Mouse (Mus musculus): ENCODE measurements around the gene Phlpp1.

Gene Phlpp1

DNA sequence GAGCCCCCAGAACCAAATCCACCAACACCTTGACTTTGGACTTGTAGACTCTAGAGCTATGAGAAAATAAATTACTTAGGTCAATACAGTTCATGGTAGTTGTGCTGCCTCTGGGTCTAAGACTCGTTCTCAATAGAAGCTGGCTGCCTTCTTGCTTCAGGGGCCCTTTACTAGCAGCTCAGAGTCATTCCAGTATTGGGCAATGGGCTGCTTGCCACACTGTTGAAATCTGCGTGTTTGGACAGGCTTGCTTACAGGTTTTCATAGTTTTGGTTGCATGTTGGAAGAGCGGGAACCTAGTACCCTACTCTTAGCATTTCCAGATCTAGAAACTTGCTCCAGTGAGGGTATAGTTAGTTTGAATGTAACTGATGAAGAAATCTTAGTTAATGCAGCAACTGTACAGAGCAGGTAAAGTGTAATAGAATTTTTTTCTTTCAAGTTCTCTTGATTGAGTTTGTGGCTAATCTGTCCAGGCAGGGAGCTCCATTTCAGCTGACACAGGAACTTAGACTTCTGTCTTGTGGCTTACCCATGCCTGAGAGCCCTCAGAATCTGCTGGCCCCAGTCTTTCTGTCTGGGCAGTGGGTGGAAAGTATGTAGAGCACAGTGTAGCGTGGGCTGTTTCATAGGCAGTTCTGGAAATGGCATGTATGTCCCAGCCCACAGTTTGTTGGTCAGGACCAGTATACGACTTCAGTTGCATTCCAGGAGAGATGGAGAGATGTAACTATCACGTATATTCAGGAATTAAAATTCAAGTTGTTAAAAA lies 96.7 kb downstream of the Phlpp1 start:
- 75% methylated on average over 6 of the region's 6 CpGs for WGBS

DNA sequence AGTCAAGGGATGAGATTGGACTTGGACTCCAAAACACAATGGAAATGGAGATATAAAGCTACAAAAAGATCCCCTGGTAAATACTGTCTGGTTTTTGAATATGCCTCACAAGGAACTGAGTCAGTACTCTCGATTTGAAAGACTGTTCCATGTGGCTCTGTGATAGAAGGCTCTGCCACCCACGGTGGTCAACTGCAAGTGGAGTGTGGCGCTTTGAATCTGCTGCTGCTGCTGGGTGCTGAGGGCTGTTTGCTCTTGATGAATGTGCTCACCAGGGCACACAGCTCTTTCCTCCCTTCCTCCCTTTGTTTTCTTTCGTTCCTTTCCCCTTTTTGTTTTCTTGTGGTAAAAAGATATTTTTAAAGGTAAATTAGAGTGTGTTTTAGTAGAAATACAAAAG lies 97.8 kb downstream of the Phlpp1 start:
- 38% methylated on average over 4 of the region's 4 CpGs for WGBS

DNA sequence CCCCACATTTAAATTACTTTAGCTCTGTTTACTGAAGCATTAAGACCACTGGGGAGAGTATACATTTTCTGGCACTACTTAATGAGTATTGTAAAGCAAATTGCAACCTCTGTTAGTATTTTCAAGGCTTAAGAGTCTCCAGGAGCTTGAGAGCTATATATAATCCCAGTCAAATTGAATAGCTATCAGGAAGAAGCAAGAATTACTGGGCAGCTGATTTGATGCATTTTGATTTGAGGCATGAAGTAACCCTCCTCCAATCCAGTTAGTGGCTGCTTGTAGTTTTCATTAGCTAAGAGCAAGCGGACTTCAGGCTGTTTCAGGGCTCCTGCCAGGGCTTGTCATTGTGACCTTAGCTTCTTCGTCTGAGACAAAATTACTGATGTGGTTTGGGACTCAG lies 101.4 kb downstream of the Phlpp1 start:
- WGBS = 67% methylated on average over 2 of the region's 2 CpGs

DNA sequence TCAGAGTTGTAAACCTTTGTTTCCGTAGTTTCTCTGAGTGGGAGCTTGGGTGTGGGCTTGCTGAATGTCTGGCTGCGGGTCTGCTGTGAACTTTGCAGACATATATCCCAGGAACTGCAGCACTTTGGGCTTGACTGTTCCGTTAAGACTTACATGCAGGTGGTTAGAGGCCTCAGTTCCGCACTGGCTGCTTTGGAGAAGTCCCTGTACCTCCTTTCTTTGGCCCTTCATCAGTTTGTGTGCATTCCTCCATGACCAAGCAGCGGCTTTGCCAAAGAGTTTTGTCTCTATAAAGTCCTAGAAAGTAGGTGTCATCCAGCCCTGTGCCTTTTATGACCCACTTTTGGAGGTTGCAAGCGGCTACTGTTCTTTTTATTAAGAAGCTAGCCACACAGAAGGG lies 102.2 kb downstream of the Phlpp1 start:
- 80% methylated on average over 6 of the region's 6 CpGs for whole genome bisulfite sequencing

DNA sequence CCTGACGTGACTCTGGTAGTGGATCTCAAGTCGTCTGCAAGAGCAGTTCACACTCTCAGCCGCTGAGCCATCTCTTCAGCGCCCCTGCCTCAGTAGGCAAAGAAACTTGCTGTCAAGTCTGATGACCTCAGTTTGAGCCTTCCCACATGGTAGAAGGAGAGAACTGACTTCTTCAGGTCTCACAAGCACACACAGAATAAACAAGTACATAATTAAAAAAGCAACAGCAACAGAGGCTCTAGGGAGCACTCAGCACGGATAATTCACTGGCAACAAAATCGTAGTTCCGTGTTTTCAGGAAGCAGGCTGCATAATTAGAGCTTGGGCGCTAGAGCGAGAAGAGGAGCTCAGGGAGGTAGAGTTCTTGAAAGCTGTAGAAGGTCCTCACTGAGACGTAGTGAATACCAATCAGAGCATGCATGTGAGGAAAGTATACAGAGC lies 103.0 kb downstream of the Phlpp1 start:
- 29% methylated on average over 10 of the region's 10 CpGs for WGBS

DNA sequence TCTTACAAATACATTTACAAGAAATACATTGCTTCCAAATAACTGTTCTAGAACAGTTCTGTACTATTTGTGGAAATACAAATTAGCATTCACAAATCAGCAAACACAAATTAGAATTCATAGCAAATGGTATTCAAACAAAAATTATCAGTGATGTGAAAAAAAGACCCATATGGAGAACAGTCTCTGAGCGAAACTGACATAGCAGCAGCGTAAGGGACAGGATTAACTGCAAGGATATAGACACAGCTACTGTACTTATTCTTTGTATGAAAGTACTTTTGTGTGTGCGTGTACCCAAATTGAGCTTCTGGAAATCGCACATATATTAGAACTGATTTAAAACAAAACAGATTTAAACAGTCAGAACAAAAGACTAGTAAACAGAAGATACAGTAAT lies 103.6 kb downstream of the Phlpp1 start:
- whole genome bisulfite sequencing = 66% methylated on average over 4 of the region's 4 CpGs

DNA sequence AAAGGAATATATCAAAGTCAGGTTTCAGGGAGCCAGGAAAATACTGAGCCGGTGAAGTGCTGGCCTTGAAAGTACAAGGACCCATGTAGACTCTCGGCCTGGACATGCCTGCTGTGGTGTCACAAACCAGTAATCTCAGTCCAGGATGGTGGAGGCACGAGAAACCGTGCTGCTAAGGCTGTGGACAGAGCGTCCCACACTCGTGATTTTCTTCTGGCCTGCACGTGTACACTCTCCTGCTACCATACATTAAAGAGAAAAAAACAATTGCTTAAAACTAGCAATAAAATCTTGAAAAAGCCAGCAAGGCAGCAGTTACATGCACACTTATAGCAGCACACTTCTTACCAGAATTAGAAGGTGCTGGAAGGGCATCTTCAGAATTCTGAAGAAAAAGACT lies 104.2 kb downstream of the Phlpp1 start:
- 62% methylated on average over 7 of the region's 7 CpGs for WGBS

DNA sequence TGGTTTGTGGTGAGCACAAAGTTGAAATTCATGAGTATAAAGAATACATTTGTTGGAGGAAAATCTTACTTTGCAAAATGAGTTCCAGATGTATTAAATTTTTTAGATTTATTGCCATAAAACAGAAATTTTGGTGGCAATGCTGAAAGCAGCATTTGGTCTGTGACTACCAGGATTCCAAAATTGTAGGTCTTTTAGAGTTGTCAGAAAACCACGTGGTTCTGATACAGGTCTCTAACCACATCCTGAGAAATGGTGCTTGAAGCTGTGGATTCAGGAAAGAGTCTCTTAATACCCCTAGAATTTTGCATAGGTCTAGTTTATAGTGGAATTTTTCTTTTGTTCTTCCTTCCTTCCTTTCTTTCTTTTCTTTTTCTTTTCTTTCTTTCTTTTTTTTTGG lies 105.3 kb downstream of the Phlpp1 start:
- WGBS = 31% methylated on average over 1 of the region's 1 CpGs

DNA sequence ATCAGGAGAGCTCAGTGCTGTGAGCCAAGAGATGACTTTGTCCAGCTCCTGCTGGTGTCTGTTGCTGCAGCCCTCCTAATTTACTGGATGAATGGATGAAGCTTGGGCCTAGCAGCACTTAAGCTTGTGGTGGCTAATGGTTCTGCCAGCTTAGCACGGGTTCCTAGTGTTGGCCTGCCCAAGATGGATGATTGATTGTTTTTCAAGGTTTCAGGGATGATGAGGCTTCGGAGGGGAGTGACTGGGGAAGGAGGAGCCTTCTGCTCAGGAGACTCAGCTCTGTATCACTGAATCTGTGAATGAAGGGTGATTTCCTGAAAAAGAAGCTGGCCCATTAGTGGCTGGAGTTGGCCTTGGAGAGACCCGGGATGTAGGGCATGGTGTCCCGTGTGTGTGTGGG lies 105.7 kb downstream of the Phlpp1 start:
- WGBS = 53% methylated on average over 4 of the region's 4 CpGs

DNA sequence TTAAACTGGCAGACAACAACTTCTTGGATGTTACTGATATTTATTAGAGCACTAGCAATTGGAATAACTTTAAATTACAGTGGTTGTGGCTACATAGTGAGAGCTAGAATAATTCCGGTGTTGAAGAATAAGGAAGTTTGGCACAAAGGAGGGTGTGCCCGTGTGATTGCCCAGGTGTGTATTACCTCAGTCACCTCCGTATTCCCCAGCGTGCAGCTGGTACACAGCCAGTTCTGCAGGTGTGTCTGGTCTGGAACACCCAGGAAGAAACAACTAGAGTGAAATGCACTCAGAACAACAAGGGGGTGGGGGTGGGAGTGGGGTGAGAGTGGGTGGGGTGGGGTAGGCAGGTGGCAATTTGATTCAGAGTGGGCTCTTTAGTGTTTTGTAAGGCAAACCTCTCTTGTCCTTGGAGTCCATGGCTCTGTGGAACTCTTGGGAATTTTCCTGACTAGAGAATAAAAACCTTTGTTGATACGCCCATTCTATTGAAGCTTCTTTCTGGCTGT lies 107.1 kb downstream of the Phlpp1 start:
- 76% methylated on average over 5 of the region's 5 CpGs for WGBS

DNA sequence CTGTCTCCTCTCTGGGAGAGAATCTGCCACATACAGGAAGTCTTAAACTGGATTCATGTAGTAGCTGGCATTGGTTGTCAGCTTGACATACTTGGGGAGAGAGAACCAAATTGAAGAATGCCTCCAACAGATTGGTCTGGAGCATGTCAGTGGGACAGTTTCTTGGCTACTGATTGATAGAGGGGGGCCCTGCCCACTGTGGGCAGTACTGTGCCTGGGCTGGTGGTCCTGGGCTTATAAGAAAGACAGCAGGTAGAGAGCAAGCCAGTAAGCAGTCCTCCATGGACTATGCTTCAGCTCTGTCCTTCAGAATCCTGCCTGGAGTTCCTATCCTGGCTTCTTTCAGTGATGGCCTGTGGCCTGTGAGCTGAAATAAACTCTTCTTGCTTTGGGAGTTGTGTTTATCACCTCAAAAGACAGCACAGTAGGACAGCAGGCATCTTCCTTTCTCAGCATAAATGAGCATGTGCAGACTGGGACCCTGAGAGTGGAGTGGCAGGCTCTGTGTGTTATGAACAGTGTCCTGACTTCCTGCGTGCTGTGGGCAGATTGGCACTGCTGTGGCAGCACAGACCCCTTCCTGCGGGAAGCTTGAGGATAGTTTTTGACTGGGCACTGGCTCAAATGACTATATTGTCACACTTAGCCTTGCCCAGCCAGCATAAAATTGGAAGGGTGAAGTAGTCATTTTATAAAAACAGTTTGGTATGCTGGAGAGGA lies 108.0 kb downstream of the Phlpp1 start:
- 53% methylated on average over 2 of the region's 2 CpGs for WGBS

DNA sequence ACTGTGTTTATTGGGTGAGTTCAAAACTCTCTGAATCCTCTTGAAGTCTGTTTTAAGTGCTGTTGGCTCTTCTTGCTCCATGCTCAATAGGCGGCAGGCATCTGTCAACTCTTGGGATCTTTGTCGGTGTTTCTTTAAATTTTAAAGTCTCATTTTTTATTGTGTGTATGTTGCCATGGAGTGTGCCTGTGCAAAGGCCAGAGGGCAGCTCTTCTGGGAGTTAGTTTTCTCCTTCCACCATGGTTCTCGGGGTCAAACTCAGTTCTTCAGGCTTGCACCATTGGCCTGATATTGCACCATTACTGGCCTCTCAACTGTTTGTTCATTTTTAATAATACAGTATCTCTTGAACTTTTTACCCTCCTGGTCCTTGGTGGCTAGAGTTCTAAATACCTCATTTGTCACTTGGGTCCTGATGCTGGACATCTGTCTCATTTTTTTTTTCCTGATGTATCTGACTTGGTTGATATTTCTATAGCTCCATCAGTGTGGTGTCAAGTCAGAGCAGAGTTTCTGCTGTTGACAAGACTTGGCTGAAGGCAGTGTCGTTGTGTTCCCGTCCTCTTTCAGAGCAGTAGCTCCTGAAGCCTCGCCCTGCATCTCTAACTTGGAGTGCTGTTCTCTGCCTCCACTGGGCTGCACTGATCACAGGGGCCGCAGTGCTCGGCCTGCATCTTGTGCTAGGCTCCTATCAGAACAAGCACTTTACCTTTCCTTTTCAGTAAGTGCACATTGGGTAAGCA lies 108.8 kb downstream of the Phlpp1 start:
- WGBS = 72% methylated on average over 8 of the region's 8 CpGs

DNA sequence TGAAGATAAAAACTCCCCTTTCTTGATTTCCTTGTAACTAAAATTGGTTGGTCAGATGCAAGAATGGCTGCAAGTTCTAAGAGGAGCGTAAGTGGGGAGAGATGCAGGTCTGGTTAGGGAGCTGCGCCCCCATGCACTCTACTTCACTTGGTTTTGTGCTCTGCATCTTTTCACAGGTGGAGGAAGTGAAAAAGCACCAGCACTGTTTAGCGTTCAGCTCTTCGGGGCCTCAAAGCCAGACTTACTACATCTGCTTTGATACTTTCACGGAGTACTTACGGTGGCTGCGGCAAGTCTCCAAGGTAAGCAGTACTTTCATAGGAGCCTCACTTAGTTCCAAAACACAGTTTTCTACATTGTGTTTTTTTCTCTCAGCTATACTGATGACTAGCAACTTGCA lies 115.3 kb downstream of the Phlpp1 start:
- 80% methylated on average over 7 of the region's 7 CpGs for WGBS

DNA sequence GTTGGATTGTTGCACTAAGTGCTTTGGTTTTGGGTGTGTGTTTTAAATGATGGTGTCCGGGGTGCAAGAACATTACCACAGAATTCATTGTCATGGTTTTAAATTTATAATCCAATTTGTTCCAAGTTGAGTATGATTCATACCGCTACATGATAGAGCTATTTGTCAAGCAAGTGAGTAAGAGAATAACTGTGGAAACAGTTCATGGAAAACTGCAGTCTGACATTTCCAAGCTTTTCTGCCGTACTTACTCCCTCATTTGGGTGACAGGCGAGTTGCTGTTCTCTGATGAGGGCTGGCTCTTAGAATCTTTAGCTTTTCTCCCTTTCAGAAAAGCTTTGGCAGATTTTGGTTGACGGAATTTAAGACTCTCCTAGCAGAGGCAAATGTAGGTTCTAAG lies 117.5 kb downstream of the Phlpp1 start:
- WGBS = 43% methylated on average over 5 of the region's 5 CpGs

DNA sequence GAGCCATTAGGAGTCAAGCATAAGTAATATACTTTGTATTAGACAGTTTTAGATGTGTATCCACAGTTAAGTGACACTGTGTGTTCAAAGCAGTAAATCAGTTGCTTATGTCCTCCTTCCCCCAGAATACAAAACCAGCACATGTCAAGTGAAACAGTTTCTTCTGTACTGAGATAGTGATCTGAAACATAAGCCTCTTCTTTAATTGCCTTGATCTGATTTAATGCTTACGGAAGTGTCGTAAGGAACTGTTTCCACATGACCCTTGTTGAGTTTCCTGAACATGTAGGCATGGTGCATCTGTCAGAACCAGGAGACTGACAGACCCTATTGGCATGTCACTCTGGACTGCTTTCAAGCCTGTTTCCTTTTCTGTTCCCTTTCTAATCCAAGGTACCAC lies 118.0 kb downstream of the Phlpp1 start:
- WGBS = 83% methylated on average over 2 of the region's 2 CpGs

DNA sequence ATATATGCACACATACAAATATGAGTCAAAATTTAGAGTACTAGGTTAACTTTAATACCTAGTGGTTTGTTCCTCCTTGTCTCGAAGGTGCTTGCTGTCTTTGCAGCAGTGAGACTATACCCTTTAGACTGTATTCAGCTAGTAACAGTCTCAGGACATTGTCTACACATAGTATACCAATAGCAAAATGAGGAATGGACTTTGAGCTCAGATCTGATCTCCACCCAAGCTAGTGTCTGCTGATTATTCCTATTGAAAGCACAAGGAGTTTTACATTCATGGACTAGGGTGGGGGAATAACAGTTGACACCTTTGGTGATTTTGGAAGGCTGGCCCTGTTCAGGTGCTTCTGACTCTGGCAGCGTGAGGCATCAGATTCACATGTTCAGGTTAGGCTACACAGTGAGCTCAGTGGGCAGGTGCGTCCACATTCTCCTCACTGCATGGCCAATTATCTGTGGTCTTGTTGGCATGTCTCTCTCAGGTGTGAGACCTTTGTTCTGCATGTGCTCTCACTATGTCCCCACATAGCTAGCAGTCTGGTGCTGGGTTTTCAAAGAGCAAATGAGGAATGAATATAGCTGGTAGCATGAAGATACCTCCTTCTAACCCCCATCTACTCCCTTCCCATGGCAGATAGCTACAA lies 138.0 kb downstream of the Phlpp1 start:
- 98% methylated on average over 3 of the region's 3 CpGs for WGBS

DNA sequence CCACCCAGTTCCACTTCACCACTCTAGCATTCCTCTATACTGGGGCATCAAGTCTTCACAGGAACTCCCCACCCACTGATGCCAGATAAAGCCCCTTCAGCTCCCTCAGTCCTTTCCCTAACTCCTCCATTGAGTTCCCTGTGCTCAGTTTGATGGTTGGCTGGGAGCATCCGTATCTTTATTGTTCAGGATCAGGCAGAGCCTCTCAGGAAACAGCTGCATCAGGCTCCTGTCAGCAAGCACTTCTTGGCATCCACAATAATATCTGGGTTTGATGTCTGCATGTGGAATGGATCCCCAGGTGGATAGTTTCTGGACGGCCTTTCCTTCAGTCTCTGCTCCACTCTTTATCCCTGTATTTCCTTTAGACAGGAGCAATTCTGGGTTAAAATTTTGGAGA lies 138.7 kb downstream of the Phlpp1 start:
- WGBS = 65% methylated on average over 2 of the region's 2 CpGs

DNA sequence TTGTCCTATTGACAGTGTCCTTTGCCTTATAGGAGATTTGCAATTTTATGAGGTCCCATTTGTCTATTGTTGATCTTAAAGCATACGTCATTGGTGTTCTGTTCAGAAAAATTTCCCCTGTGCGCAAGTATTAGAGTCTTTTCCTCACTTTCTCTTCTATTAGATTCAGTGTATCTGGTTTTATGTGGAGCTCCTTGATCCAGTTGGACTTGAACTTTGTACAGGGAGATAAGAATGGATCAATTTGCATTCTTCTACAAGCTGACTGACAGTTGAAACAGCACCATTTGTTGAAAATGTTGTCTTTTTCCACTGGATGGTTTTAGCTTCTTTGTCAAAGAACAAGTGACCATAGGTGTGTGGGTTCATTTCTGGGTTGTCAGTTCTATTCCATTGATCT lies 140.3 kb downstream of the Phlpp1 start:
- WGBS = 87% methylated on average over 2 of the region's 2 CpGs

DNA sequence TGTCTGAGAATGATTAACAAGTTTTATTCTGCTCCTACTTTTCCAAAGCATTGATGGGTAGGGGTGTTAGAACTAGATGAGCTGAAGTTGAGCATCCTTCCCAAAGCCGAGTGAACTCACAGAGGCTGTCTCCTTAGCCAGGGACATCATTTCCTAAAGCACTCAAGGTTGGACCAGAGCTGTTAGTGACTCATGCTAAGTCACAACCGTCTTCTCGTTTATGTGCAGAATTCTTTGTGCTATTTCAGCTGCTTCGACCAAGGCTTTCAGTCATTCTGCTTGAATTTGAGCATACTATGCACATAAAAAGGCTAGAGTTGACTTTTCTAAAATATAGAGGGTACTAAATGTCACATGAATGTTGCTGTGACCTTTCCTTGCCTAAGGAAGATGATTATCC lies 142.9 kb downstream of the Phlpp1 start:
- 40% methylated on average over 4 of the region's 4 CpGs for WGBS

DNA sequence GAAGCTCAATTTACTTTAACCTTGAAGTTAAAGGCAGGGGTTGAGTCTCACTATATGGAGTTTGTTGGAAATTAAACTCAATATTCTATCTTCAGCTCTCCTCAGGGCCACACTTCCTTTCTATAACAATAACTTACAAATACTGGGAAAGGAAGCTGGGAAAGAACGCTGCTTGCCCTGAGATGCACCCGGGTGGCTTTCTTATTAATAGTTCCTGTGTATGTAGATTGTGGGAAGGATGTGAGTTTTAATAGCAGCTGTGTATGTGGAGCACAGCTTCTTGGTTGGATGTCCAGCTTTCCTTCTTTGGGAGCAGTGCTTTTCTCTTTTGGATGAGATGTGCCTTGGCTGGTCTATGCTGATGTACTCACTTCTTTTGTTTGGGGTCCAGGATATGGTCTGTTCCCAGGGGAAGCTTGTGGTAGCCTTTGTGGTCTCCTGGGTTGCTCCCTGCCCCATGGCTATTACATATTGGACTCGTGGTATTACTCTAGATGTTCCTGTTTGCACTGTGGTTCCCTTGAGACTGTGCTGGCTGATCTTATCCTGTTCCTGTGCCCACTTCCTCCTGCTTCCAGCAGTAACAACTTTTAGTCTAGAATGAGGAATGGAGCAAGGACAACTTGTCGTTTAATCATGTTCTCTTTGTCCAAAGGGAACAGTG lies 145.2 kb downstream of the Phlpp1 start:
- WGBS = 43% methylated on average over 4 of the region's 4 CpGs

DNA sequence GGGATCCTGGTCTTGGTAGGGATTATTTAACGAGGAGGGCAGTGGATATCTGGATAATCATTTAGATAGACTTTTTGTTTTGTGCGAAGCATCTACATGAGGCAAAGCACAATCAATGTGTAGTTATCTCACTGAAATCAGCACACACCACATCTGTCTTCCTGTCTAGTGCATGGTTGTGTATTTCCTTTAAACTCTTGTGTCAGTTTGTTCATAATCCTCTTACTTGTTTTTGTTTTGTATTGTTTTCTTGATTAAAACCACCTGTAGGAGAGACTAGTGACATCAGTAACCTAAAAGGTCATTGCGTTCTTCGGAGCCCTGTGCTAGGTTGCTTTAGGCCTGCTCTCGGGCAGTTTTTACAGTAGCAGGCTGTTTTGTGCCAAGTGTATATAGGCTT lies 146.8 kb downstream of the Phlpp1 start:
- 80% methylated on average over 5 of the region's 5 CpGs for WGBS

Data from cerebral cortex, adult 2 months (tissue).